Mouse (Mus musculus) adrenal gland, postnatal 36 days (tissue): Measurements from ENCODE around the gene Ptprj. TPM values are rescaled to one million over a fixed set of nuclear protein-coding genes. Genes with fewer than 3 reads are reported as not detected.
A peak's percentile ranks its signal among the peaks of the same experiment; 100 is the strongest.

Experiments used
- DNase-seq, 2 experiments: peaks; one replicate each; pipeline ENCODE4 v3.0.0; 2021; ENCODE audit warnings: mixed read lengths in 1 of 2
- total RNA-seq, 2 experiments: library from RNA; stranded (reverse); gene quantifications; 2 replicates each; pipeline ENCODE4 v1.2.3; 2021

Gene Ptprj
- total RNA-seq, 2 experiments from 2014 or later, result 16.4 to 22.0 TPM

- DNase-seq, result peak in 1 of 2 experiments; percentile 18
Observed at GRCm38 (mm10) chr2:90522455-90522854, 58.0 kb downstream of the Ptprj start.

- DNase-seq, result no peak
Observed at GRCm38 (mm10) chr2:90521909-90522308, 58.5 kb downstream of the Ptprj start.

- DNase-seq, result no peak
Observed at GRCm38 (mm10) chr2:90518296-90518695, 62.2 kb downstream of the Ptprj start.

- DNase-seq, result no peak
Observed at GRCm38 (mm10) chr2:90514969-90515368, 65.5 kb downstream of the Ptprj start.

- DNase-seq, result peak; percentile 81 to 84
Observed at GRCm38 (mm10) chr2:90509268-90509667, 71.2 kb downstream of the Ptprj start.

GRCm38 (mm10) chr2:90506143-90506542 lies 74.3 kb downstream of the Ptprj start:
- no peak for DNase-seq

GRCm38 (mm10) chr2:90504731-90505171 lies 75.7 kb downstream of the Ptprj start:
- peak; percentile 37 to 45 for DNase-seq

- no peak for DNase-seq
Observed at GRCm38 (mm10) chr2:90503182-90503833, 77.1 kb downstream of the Ptprj start.

- DNase-seq, result no peak
Observed at GRCm38 (mm10) chr2:90502738-90503137, 77.7 kb downstream of the Ptprj start.

- DNase-seq, result peak in 1 of 2 experiments; percentile 18
Observed at GRCm38 (mm10) chr2:90501708-90502107, 78.7 kb downstream of the Ptprj start.

- DNase-seq, result no peak
Observed at GRCm38 (mm10) chr2:90500892-90501291, 79.6 kb downstream of the Ptprj start.

GRCm38 (mm10) chr2:90499002-90499401 lies 81.4 kb downstream of the Ptprj start:
- no peak for DNase-seq

GRCm38 (mm10) chr2:90497551-90497950 lies 82.9 kb downstream of the Ptprj start:
- no peak for DNase-seq

- no peak for DNase-seq
Observed at GRCm38 (mm10) chr2:90496680-90497074, 83.8 kb downstream of the Ptprj start.

GRCm38 (mm10) chr2:90496012-90496679 lies 84.3 kb downstream of the Ptprj start:
- DNase-seq, result no peak

- DNase-seq, result no peak
Observed at GRCm38 (mm10) chr2:90490279-90491046, 90.0 kb downstream of the Ptprj start.

- DNase-seq, result no peak
Observed at GRCm38 (mm10) chr2:90489839-90490238, 90.6 kb downstream of the Ptprj start.

- no peak for DNase-seq
Observed at GRCm38 (mm10) chr2:90488690-90489590, 91.5 kb downstream of the Ptprj start.

GRCm38 (mm10) chr2:90487471-90488238 lies 92.8 kb downstream of the Ptprj start:
- no peak for DNase-seq

GRCm38 (mm10) chr2:90486226-90486755 lies 94.2 kb downstream of the Ptprj start:
- no peak for DNase-seq

GRCm38 (mm10) chr2:90481505-90481904 lies 98.9 kb downstream of the Ptprj start:
- no peak for DNase-seq
